7 mouse cellular contexts compared by ENCODE assay signal in genomic region chr2:115860600-115861347, GRCm38 (mm10).
DNase-seq lines count a peak whose midpoint lies in the region; ATAC-seq lines count a peak whose summit lies in the region.

No protein-coding gene starts in this region.

- H3K27me3 ChIP-seq in heart, embryonic 15.5 days, result no peaks in the 10 kb centered on the region
- H3K27me3 ChIP-seq in midbrain, embryonic 13.5 days, result peaks cover 39% of the 10 kb centered on the region

- H3K36me3 ChIP-seq in heart, embryonic 15.5 days, result peaks cover 11% of the 10 kb centered on the region; the same call in 1 of the 2 replicates
- H3K36me3 ChIP-seq in midbrain, embryonic 13.5 days, result 0 out of 2 replicates have a peak, but pooled peaks cover 5% of the 10 kb centered on the region

- ATAC-seq in heart, embryonic 15.5 days (replicated peaks; ENCODE audit: insufficient number of reproducible peaks, insufficient read depth, low FRiP score, low read depth), result peak; percentile 44; the same call in 1 of the 2 replicates
- ATAC-seq in midbrain, embryonic 13.5 days, result no peak; the same call in 1 of the 2 replicates

- no peaks in the 10 kb centered on the region for H3K9me3 ChIP-seq in heart, embryonic 15.5 days (replicated peaks)
- H3K9me3 ChIP-seq in midbrain, embryonic 13.5 days, result no peaks in the 10 kb centered on the region

- peak overlapping the region; percentile 36; the same call in 1 of the 2 replicates for H3K9ac ChIP-seq in heart, embryonic 15.5 days
- H3K9ac ChIP-seq in midbrain, embryonic 13.5 days (replicated peaks), result 0 out of 2 replicates have a peak overlapping the region, but pooled peaks have one; percentile 29

- 7% methylated on average over 25 of the region's 25 CpGs for WGBS in heart, embryonic 15.5 days
- 4% methylated on average over 25 of the region's 25 CpGs for WGBS in midbrain, embryonic 13.5 days

- peak overlapping the region; percentile 81 for H3K4me2 ChIP-seq in heart, embryonic 15.5 days
- H3K4me2 ChIP-seq in midbrain, embryonic 13.5 days (replicated peaks), result peak overlapping the region; percentile 49

- H3K4me1 ChIP-seq in heart, embryonic 15.5 days (replicated peaks), result peaks cover 22% of the 10 kb centered on the region
- H3K4me1 ChIP-seq in midbrain, embryonic 13.5 days (replicated peaks), result peaks cover 45% of the 10 kb centered on the region

- peak; percentile 78 for DNase-seq in adrenal gland, postnatal 14 days
- peak; percentile 80 for DNase-seq in embryo, embryonic 11 days
- peak; percentile 69 for DNase-seq in kidney, postnatal 14 days
- DNase-seq in cerebellum, adult 18-20 months, result no peak
- DNase-seq in MN1 (ENCODE audit: low spot score), result no peak

- peak overlapping the region; percentile 41 for H3K27ac ChIP-seq in heart, embryonic 15.5 days
- H3K27ac ChIP-seq in midbrain, embryonic 13.5 days, result peak overlapping the region; percentile 75

- peak overlapping the region; percentile 44 for H3K4me3 ChIP-seq in heart, embryonic 15.5 days
- H3K4me3 ChIP-seq in midbrain, embryonic 13.5 days (replicated peaks), result peak overlapping the region; percentile 13

Comparison
In these comparisons a context has a peak if more than half of its experiments do, and no peak if none do; other contexts are left out.
1. DNase-seq: peak in adrenal gland, postnatal 14 days (single experiment), embryo, embryonic 11 days (single experiment) and kidney, postnatal 14 days (single experiment); none in cerebellum, adult 18-20 months (0 of 2) and MN1 (single experiment).